ENCODE assay signal across 28 mouse cellular contexts in the genomic region with DNA sequence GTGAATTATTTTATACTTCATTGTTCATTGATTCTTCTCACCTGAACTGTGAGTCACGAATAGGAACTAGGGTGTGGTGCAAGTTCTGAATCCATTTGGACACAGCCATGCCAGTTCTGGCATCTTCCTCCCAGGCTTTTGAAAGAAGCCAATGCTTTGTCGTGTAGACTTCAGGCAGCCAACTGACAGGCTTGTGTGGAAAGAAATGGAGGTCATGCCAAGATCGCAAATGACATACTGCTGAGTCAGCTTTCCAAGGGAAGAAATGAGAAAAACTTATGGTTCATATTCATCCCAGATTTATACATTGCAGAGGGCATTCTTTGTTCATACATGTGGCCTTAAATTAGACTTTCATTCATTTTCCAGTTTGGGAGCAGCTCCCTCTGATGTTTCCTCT.
DNase-seq lines count a peak whose midpoint lies in the region; ATAC-seq lines count a peak whose summit lies in the region.
"Had no signal": no experiment of that assay in that cellular context is flagged by ENCODE, and none has a peak within 500 bp of the region (broad histone marks: within the 10 kb centered on the region; RNA-seq: fewer than 3 reads in every experiment).

No protein-coding gene starts in this region.

- H3K4me1 ChIP-seq in embryonic facial prominence, embryonic 14.5 days (ENCODE audit: control insufficient read depth, insufficient read depth, low read length): no peaks in the 10 kb centered on the region
- no peaks in the 10 kb centered on the region for H3K4me1 ChIP-seq in embryonic facial prominence, embryonic 10.5 days
- H3K4me1 ChIP-seq: embryonic facial prominence, embryonic 15.5 days; heart, embryonic 12.5 days; limb, embryonic 15.5 days; liver, embryonic 15.5 days; lung, embryonic 15.5 days; megakaryocyte, embryonic 14.5 days; midbrain, embryonic 13.5 days; neural tube, embryonic 12.5 days had no signal

- no peak overlapping the region for H3K4me3 ChIP-seq in embryonic facial prominence, embryonic 14.5 days (ENCODE audit: low read depth, low read length)
- H3K4me3 ChIP-seq in embryonic facial prominence, embryonic 10.5 days: no peak overlapping the region
- H3K4me3 ChIP-seq: embryonic facial prominence, embryonic 15.5 days; heart, embryonic 12.5 days; limb, embryonic 15.5 days; liver, embryonic 15.5 days; lung, embryonic 15.5 days; megakaryocyte, embryonic 14.5 days; midbrain, embryonic 13.5 days; neural tube, embryonic 12.5 days had no signal

- H3K27ac ChIP-seq in embryonic facial prominence, embryonic 14.5 days (replicated peaks; ENCODE audit: low read depth, low read length): no peak overlapping the region
- no peak overlapping the region for H3K27ac ChIP-seq in embryonic facial prominence, embryonic 10.5 days (replicated peaks)
- H3K27ac ChIP-seq: embryonic facial prominence, embryonic 15.5 days; limb, embryonic 15.5 days; liver, embryonic 15.5 days; lung, embryonic 15.5 days; midbrain, embryonic 13.5 days; neural tube, embryonic 12.5 days had no signal

- H3K36me3 ChIP-seq in embryonic facial prominence, embryonic 14.5 days (ENCODE audit: control insufficient read depth, insufficient read depth, low read length): no peaks in the 10 kb centered on the region
- H3K36me3 ChIP-seq in embryonic facial prominence, embryonic 10.5 days (replicated peaks): no peaks in the 10 kb centered on the region
- H3K36me3 ChIP-seq: embryonic facial prominence, embryonic 15.5 days; G1E; heart, embryonic 12.5 days; limb, embryonic 15.5 days; liver, embryonic 15.5 days; lung, embryonic 15.5 days; midbrain, embryonic 13.5 days; neural tube, embryonic 12.5 days had no signal

- intact Hi-C loops in heart, postnatal 10 days (cut with DNase I): no loop called here

- WGBS in embryonic facial prominence, embryonic 14.5 days: 69% methylated on average over 3 of the region's 3 CpGs
- 87% methylated on average over 3 of the region's 3 CpGs for WGBS in embryonic facial prominence, embryonic 10.5 days

- no peak for ATAC-seq in embryonic facial prominence, embryonic 14.5 days (ENCODE audit: low read depth)
- ATAC-seq: activated CD4-positive, CD25-positive, alpha-beta regulatory T cell, adult 4 months; CD4-positive, CD25-positive, alpha-beta regulatory T cell, adult 4 months; midbrain, embryonic 13.5 days had no signal

- H3K4me2 ChIP-seq in embryonic facial prominence, embryonic 14.5 days (ENCODE audit: low read depth, low read length): no peak overlapping the region
- H3K4me2 ChIP-seq: embryonic facial prominence, embryonic 15.5 days; heart, embryonic 12.5 days; limb, embryonic 15.5 days; liver, embryonic 15.5 days; lung, embryonic 15.5 days; midbrain, embryonic 13.5 days; neural tube, embryonic 12.5 days had no signal

- H3K27me3 ChIP-seq in embryonic facial prominence, embryonic 14.5 days (replicated peaks; ENCODE audit: control insufficient read depth, insufficient read depth, low read length): no peaks in the 10 kb centered on the region
- H3K27me3 ChIP-seq in embryonic facial prominence, embryonic 10.5 days (replicated peaks; ENCODE audit: low read depth, poor library complexity, severe bottlenecking): no peaks in the 10 kb centered on the region
- H3K27me3 ChIP-seq: embryonic facial prominence, embryonic 15.5 days; heart, embryonic 12.5 days; limb, embryonic 15.5 days; liver, embryonic 15.5 days; lung, embryonic 15.5 days; megakaryocyte, embryonic 14.5 days; midbrain, embryonic 13.5 days; neural tube, embryonic 12.5 days had no signal

- no peaks in the 10 kb centered on the region for H3K9me3 ChIP-seq in embryonic facial prominence, embryonic 14.5 days (ENCODE audit: control insufficient read depth, low read length)
- no peaks in the 10 kb centered on the region for H3K9me3 ChIP-seq in embryonic facial prominence, embryonic 10.5 days
- H3K9me3 ChIP-seq: embryonic facial prominence, embryonic 15.5 days; heart, embryonic 12.5 days; limb, embryonic 15.5 days; liver, embryonic 15.5 days; lung, embryonic 15.5 days; megakaryocyte, embryonic 14.5 days; midbrain, embryonic 13.5 days; neural tube, embryonic 12.5 days had no signal

- peak; percentile 10 for DNase-seq in adrenal gland, postnatal 14 days
- no peak for DNase-seq in adrenal gland, postnatal 36 days
- peak; percentile 31 for DNase-seq in embryonic facial prominence, embryonic 14.5 days (ENCODE audit: low spot score)
- DNase-seq in embryonic facial prominence, embryonic 10.5 days (ENCODE audit: low spot score): no peak
- DNase-seq in 3T3-L1 (ENCODE audit: low read depth, low spot score) (peak; percentile 89), adipocyte (ENCODE audit: low spot score) (peak; percentile 55)
- no peak for DNase-seq in right cerebral cortex, postnatal 25 days
- DNase-seq in heart, postnatal 10 days: no peak
- DNase-seq: gastrocnemius, postnatal 25 days; heart, adult 18-20 months; heart, postnatal 14 days; kidney, adult 11 months; kidney, postnatal 4 days; layer of hippocampus, adult 9-11 months; lung, postnatal 36 days; thymus, adult 2 months; thymus, postnatal 4 days had no signal

- no peak overlapping the region for H3K9ac ChIP-seq in embryonic facial prominence, embryonic 14.5 days (ENCODE audit: low read depth, low read length)
- H3K9ac ChIP-seq: embryonic facial prominence, embryonic 15.5 days; heart, embryonic 12.5 days; limb, embryonic 15.5 days; liver, embryonic 15.5 days; lung, embryonic 15.5 days; midbrain, embryonic 13.5 days; neural tube, embryonic 12.5 days had no signal

Comparison
In these comparisons a context has a peak if more than half of its experiments do, and no peak if none do; other contexts are left out.
1. DNase-seq: peak in adrenal gland, postnatal 14 days (single experiment), embryonic facial prominence, embryonic 14.5 days (single experiment), 3T3-L1 (single experiment) and adipocyte (single experiment); none in adrenal gland, postnatal 36 days (0 of 2), embryonic facial prominence, embryonic 10.5 days (single experiment), right cerebral cortex, postnatal 25 days (single experiment) and heart, postnatal 10 days (0 of 2).